Mouse (Mus musculus) heart, adult 2 months (tissue): ENCODE measurements around the gene Ascc3. TPM values are rescaled to one million over a fixed set of nuclear protein-coding genes. Genes with fewer than 3 reads are reported as not detected.
A peak's percentile ranks its signal among the peaks of the same experiment; 100 is the strongest.

ENCODE experiments used
- DNase-seq, 2 experiments: peaks; one replicate each; pipeline ENCODE4 v3.0.0; 2021
- H3K27ac ChIP-seq: fragments of 200-600 bp; 2 replicates; pipeline ENCODE4 v1.8.1; 2022
- H3K27me3 ChIP-seq: fragments of 200-500 bp; 2 replicates; pipeline ENCODE4 v1.6.1; 2012; ENCODE audit warnings: mild to moderate bottlenecking, low read length, inconsistent platforms, mixed read lengths; ENCODE audit not compliant: control insufficient read depth, insufficient read depth
- H3K36me3 ChIP-seq: fragments of 200-500 bp; 2 replicates; pipeline ENCODE4 v1.6.1; 2012; ENCODE audit warnings: low read length, inconsistent platforms; ENCODE audit not compliant: control insufficient read depth, insufficient read depth
- H3K4me1 ChIP-seq: fragments of 200-500 bp; 2 replicates; pipeline ENCODE4 v1.6.1; 2011; ENCODE audit warnings: low read length; ENCODE audit not compliant: control insufficient read depth, insufficient read depth
- H3K4me3 ChIP-seq: fragments of 200-600 bp; 2 replicates; pipeline ENCODE4 v1.8.1; 2022
- H3K79me2 ChIP-seq: fragments of 200-500 bp; replicated peaks from 2 replicates; pipeline ENCODE4 v1.6.1; 2012; ENCODE audit warnings: mild to moderate bottlenecking, inconsistent platforms, low read length, moderate library complexity, mixed read lengths; ENCODE audit not compliant: control insufficient read depth, insufficient read depth
- H3K9ac ChIP-seq: fragments of 200-500 bp; 2 replicates; pipeline ENCODE4 v1.6.1; 2012; ENCODE audit warnings: low read depth, mild to moderate bottlenecking, control low read depth, inconsistent platforms, low read length, mixed read lengths
- CTCF ChIP-seq: fragments of 200-600 bp; IDR thresholded peaks from 2 replicates; pipeline ENCODE4 v1.8.1; 2022; ENCODE audit warnings: antibody characterized with exemption, mild to moderate bottlenecking, moderate library complexity
- EP300 ChIP-seq: fragments of 200-500 bp; IDR thresholded peaks from 2 replicates; pipeline ENCODE4 v1.6.1; 2011; ENCODE audit warnings: low read depth, low read length, control low read depth; ENCODE audit not compliant: insufficient read depth
- POLR2A ChIP-seq: fragments of 200-500 bp; IDR thresholded peaks from 2 replicates; pipeline ENCODE4 v1.6.1; 2011; ENCODE audit warnings: mild to moderate bottlenecking, low read depth, low read length, control low read depth; ENCODE audit not compliant: insufficient read depth
- WGBS: fragments of 180-500 bp; shearing (Covaris S2); methylation state at CpG from one replicate; pipeline ENCODE4 v1.1.7; 2018; 5-methylcytosine and 5-hydroxymethylcytosine counted together
- intact Hi-C: fragments of 180-260 bp; cut with DNase I; formaldehyde crosslinking; loops from one replicate; pipeline ENCODE4 v1.15.1; 2025
- polyA plus RNA-seq: library from polyadenylated mRNA; depleted of rRNA; stranded (reverse); fragments of >200 nt; gene quantifications from 2 replicates; pipeline ENCODE4 v1.2.3, GENCODE M21; 2012
- total RNA-seq, 2 experiments: library from RNA; stranded (reverse); gene quantifications; 2 replicates each; pipeline ENCODE4 v1.2.3; 2021

Ascc3 gene
- total and polyA plus RNA-seq, 3 experiments: 5.9 to 12.1 (median 11.0) TPM

- DNase-seq: no peak
- intact Hi-C loops: no loop called here
- Histone ChIP-seq H3K79me2 (no peaks in the 10 kb centered on the region), H3K27ac (no peak overlapping the region), H3K4me1 (no peaks in the 10 kb centered on the region; the same call in 1 of the 2 replicates), H3K9ac (no peak overlapping the region), H3K36me3 (no peaks in the 10 kb centered on the region), H3K4me3 (no peak overlapping the region), H3K27me3 (peaks cover 29% of the 10 kb centered on the region)
- no peak for TF ChIP-seq EP300
- no peak for TF ChIP-seq POLR2A
- TF ChIP-seq CTCF: no peak
- WGBS: 8% methylated on average over 15 of the region's 15 CpGs
Observed at GRCm38 (mm10) chr10:50892751-50893320, 300.4 kb downstream of the Ascc3 start.

DNA sequence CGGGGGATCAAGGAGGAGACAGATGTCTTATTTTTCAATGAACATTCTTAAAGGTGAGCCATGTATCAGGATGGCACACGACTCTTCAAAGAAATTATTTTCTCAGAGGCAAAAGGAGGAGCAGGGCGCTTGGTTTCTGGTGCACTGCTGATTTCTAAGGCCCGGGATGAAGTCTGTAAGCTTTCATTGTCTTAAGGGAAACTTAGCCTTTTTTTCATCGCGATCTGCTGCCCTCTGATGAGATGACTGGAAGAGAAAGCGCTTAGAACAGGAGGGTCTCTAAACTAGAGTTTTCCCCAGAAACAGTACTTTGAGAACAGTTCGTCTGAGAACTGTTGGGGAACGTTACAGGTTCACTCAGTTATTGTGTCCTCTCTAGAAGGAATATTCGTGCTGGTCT lies 301.1 kb downstream of the Ascc3 start:
- DNase-seq: no peak
- WGBS: 10% methylated on average over 10 of the region's 10 CpGs
- H3K4me3 ChIP-seq: no peak overlapping the region
- no peaks in the 10 kb centered on the region for H3K36me3 ChIP-seq
- H3K9ac ChIP-seq: no peak overlapping the region
- H3K4me1 ChIP-seq: no peaks in the 10 kb centered on the region; the same call in 1 of the 2 replicates
- H3K27me3 ChIP-seq: peaks cover 30% of the 10 kb centered on the region
- H3K27ac ChIP-seq: no peak overlapping the region
- no peaks in the 10 kb centered on the region for H3K79me2 ChIP-seq
- intact Hi-C loops: no loop called here
- TF ChIP-seq CTCF (no peak), POLR2A (no peak), EP300 (no peak)

GRCm38 (mm10) chr10:50894170-50894991 lies 301.9 kb downstream of the Ascc3 start, which contains the start of gene Sim1:
TSS of gene Sim1 (plus strand) at chr10:50894754.
- intact Hi-C loops: no loop called here
- Histone ChIP-seq H3K27me3 (peaks cover 30% of the 10 kb centered on the region), H3K36me3 (no peaks in the 10 kb centered on the region), H3K4me3 (peak within 1 kb of the TSS; percentile 30; the same call in 1 of the 2 replicates), H3K4me1 (no peaks in the 10 kb centered on the region; the same call in 1 of the 2 replicates), H3K27ac (no peak within 1 kb of the TSS), H3K79me2 (no peaks in the 10 kb centered on the region), H3K9ac (no peak within 1 kb of the TSS)
- DNase-seq: peak in 1 of 2 experiments; percentile 40
- TF ChIP-seq POLR2A (no peak), EP300 (no peak), CTCF (no peak)
- under 1% methylated on average over 62 of the region's 62 CpGs for WGBS

GRCm38 (mm10) chr10:50895091-50895790 lies 302.8 kb downstream of the Ascc3 start:
- intact Hi-C loops: no loop called here

DNA sequence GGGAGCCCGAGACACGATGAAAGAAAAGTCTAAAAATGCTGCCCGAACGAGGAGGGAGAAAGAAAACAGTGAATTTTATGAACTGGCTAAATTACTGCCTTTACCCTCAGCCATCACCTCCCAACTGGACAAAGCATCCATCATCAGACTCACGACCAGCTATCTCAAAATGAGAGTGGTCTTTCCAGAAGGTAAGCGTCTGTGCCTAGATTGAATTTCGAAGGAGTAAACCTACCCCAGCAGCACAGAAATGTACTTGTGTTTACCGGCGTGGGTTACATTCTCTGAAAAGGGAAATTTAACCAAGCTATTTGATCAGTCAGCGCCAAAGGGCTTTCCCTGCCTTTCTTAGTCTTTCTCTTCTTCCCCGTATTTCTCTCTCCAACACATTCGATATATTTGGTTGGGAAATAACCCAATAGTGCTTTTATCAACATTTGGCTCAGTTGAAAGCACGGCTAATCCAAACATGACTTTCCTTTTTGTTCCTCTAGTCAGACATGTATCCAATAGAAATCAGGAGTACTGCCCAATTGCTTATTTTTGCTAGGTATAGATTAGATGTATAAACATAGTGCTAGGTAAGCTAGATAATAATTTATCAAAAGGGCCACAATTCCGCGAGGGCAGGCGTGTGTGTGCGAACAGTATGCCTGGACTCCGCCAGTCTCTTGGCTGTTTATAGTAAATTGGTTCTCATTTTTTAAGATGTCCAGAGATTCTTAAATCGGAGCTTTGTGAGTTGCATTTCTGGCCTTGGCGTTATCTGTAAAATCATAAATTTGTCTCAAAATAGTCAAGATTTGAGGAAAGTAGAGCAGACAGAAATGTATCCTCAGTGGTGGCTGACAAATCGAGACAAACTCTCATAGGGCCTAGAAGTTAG lies 303.7 kb downstream of the Ascc3 start:
- Histone ChIP-seq H3K27ac (no peak overlapping the region), H3K4me1 (no peaks in the 10 kb centered on the region; the same call in 1 of the 2 replicates), H3K27me3 (peaks cover 38% of the 10 kb centered on the region), H3K79me2 (no peaks in the 10 kb centered on the region), H3K36me3 (no peaks in the 10 kb centered on the region), H3K9ac (no peak overlapping the region), H3K4me3 (no peak overlapping the region)
- intact Hi-C loops: no loop called here
- TF ChIP-seq EP300 (no peak), POLR2A (no peak), CTCF (no peak)
- DNase-seq: no peak
- WGBS: 13% methylated on average over 21 of the region's 21 CpGs

More at GRCm38 (mm10) chr10:50895091-50895790, 302.8 kb downstream of the Ascc3 start:
- no peaks in the 10 kb centered on the region for H3K79me2 ChIP-seq
- no peak overlapping the region for H3K9ac ChIP-seq
- H3K36me3 ChIP-seq: no peaks in the 10 kb centered on the region
- DNase-seq: no peak
- WGBS: 2% methylated on average over 44 of the region's 44 CpGs
- H3K27me3 ChIP-seq: peaks cover 33% of the 10 kb centered on the region
- H3K4me3 ChIP-seq: no peak overlapping the region
- no peaks in the 10 kb centered on the region; the same call in 1 of the 2 replicates for H3K4me1 ChIP-seq
- no peak for TF ChIP-seq EP300
- TF ChIP-seq POLR2A: no peak
- TF ChIP-seq CTCF: no peak
- no peak overlapping the region for H3K27ac ChIP-seq
